Mouse (Mus musculus): Measurements from ENCODE around the gene Sorcs2. TPM values are rescaled to one million over a fixed set of nuclear protein-coding genes. Genes with fewer than 3 reads are reported as not detected.

The Sorcs2 gene
- total and polyA plus RNA-seq, 3 experiments = 0.42 to 1.6 (median 0.46) TPM

DNA sequence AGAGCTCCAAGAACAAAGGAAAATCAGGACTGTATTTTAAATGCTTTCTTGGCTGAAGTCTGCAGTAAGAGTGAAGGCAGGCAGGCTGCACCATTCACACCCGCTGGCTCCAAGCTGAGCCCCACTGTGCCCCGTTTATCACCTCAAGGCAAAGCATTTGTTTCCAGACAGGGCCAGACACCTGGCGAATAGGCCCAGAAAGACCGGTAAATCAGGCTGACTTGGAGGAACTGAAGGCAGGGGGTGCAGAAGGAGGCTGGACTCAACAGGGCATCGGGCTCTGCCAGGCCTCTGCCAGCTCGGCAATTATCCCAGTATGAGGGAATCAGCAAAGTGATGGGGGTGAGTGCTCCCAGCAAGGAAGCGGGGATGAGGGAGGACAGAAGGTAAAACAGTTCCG is 47.1 kb upstream of the Sorcs2 start:
- no peak overlapping the region for H3K4me3 ChIP-seq (replicated peaks in 1 of 3; ENCODE audit: low read depth in 2 of 3, low read length in 2 of 3, poor library complexity in 1 of 3)
- dilution Hi-C loops (cut with MboI; ENCODE audit: extremely low pct_ligation_motif_present, extremely low pct_unique_long_range_greater_than_20kb, low sequenced_read_pairs) (no loop called here), in situ Hi-C loops (cut with MboI; ENCODE audit: low pct_ligation_motif_present, low pct_unique_long_range_greater_than_20kb, low sequenced_read_pairs) (no loop called here)
- H3K9ac ChIP-seq (ENCODE audit: insufficient read depth, low read depth) = no peak overlapping the region
- no peaks in the 10 kb centered on the region for H3K36me3 ChIP-seq (replicated peaks in 1 of 2; ENCODE audit: control insufficient read depth in 1 of 2, insufficient read depth in 1 of 2, low read length in 1 of 2)
- H3K27ac ChIP-seq (ENCODE audit: insufficient read depth, low read depth) = no peak overlapping the region
- H3K4me1 ChIP-seq (ENCODE audit: control insufficient read depth in 1 of 2, insufficient read depth in 2 of 2) = peaks cover 0 to 3% of the 10 kb centered on the region in 2 experiments; a peak in 1 of 4 replicates
- peaks cover 93% of the 10 kb centered on the region for H3K27me3 ChIP-seq (replicated peaks)
- no peak for DNase-seq (ENCODE audit: extremely low read depth)
- TF ChIP-seq TBP (conservative IDR thresholded peaks at IDR 0.05; ENCODE audit: low read depth, low read length) (no peak), ELF1 (IDR thresholded peaks at IDR 0.05; ENCODE audit: low read depth, low read length) (no peak), ZKSCAN1 (IDR thresholded peaks at IDR 0.05; ENCODE audit: borderline replicate concordance, low read depth, low read length) (no peak), MAX (IDR thresholded peaks at IDR 0.05; ENCODE audit: low read length) (no peak), JUND (conservative IDR thresholded peaks at IDR 0.05; ENCODE audit: low read depth, low read length) (no peak), MYC (IDR thresholded peaks at IDR 0.05; ENCODE audit: low read depth, low read length) (no peak), EP300 (IDR thresholded peaks at IDR 0.05; ENCODE audit: low read length) (no peak), CHD1 (IDR thresholded peaks at IDR 0.05; ENCODE audit: low read depth, low read length) (no peak), POLR2AphosphoS2 (IDR thresholded peaks at IDR 0.05; ENCODE audit: low read depth, low read length) (no peak), JUN (IDR thresholded peaks at IDR 0.05; ENCODE audit: insufficient read depth, low read depth, low read length) (no peak), MEF2A (IDR thresholded peaks at IDR 0.05; ENCODE audit: borderline replicate concordance, low read depth, low read length) (no peak), CHD2 (IDR thresholded peaks at IDR 0.05; ENCODE audit: low read length) (no peak), GABPA (IDR thresholded peaks at IDR 0.05; ENCODE audit: insufficient replicate concordance, low read depth, low read length) (no peak), ETS1 (conservative IDR thresholded peaks at IDR 0.05; ENCODE audit: low read depth, low read length) (no peak), BHLHE40 (IDR thresholded peaks at IDR 0.05; ENCODE audit: low read depth, low read length) (no peak), ZC3H11A (IDR thresholded peaks at IDR 0.05; ENCODE audit: low read depth, low read length) (no peak), HCFC1 (IDR thresholded peaks at IDR 0.05; ENCODE audit: low read depth, low read length) (no peak)
- H3K4me2 ChIP-seq (ENCODE audit: insufficient read depth, low read depth, poor library complexity, severe bottlenecking) = no peak overlapping the region
- no peaks in the 10 kb centered on the region for H3K79me2 ChIP-seq (replicated peaks; ENCODE audit: control insufficient read depth, extremely low read depth, insufficient read depth, poor library complexity, severe bottlenecking)
- H3K9me3 ChIP-seq (replicated peaks; ENCODE audit: low read length) = peaks cover 3% of the 10 kb centered on the region

DNA sequence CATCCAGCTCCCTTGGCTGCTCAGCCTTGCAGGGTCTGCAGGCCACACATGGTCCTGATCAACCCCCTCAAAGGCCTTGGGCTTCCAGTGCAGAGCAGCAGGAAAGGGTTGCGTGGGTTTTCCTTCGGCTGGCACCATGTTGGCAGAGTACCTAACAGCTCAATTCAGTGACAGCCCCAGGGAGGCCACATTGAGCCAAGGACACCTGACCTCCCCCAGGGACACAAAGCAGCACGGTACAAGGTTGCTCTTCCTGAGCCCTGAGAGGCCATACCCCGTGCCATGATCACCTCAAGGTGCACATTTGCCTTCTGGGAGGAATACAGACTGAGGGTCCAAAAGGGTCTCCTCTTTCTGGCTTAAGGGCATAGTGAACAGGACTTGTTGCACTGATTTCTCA is 46.7 kb upstream of the Sorcs2 start:
- no peak for TF ChIP-seq POLR2A (IDR thresholded peaks at IDR 0.05; ENCODE audit: low read depth, low read length)
- no peak for TF ChIP-seq ELF1 (IDR thresholded peaks at IDR 0.05; ENCODE audit: low read depth, low read length)
- TF ChIP-seq ZMIZ1 (IDR thresholded peaks at IDR 0.05; ENCODE audit: low read depth, low read length) = no peak
- no peak for TF ChIP-seq SIN3A (IDR thresholded peaks at IDR 0.05; ENCODE audit: low read length)
- no peak for TF ChIP-seq ETS1 (conservative IDR thresholded peaks at IDR 0.05; ENCODE audit: low read depth, low read length)
- no peak for TF ChIP-seq IRF4 (IDR thresholded peaks at IDR 0.05; ENCODE audit: low read depth, low read length)
- TF ChIP-seq USF1 (IDR thresholded peaks at IDR 0.05; ENCODE audit: low read depth, low read length) = no peak
- TF ChIP-seq BHLHE40 (IDR thresholded peaks at IDR 0.05; ENCODE audit: low read depth, low read length) = no peak
- TF ChIP-seq MEF2A (IDR thresholded peaks at IDR 0.05; ENCODE audit: borderline replicate concordance, low read depth, low read length) = no peak
- TF ChIP-seq CHD2 (IDR thresholded peaks at IDR 0.05; ENCODE audit: low read length) = no peak
- TF ChIP-seq NELFE (IDR thresholded peaks at IDR 0.05; ENCODE audit: low read depth, low read length) = no peak
- no peak for TF ChIP-seq ZC3H11A (IDR thresholded peaks at IDR 0.05; ENCODE audit: low read depth, low read length)
- no peak for TF ChIP-seq MAFK (IDR thresholded peaks at IDR 0.05; ENCODE audit: insufficient replicate concordance, low read length)
- no peak for TF ChIP-seq RAD21 (IDR thresholded peaks at IDR 0.05; ENCODE audit: low read depth, low read length)
- no peak for TF ChIP-seq CTCF (conservative IDR thresholded peaks at IDR 0.05 in 1 of 2, IDR thresholded peaks at IDR 0.05 in 1 of 2; ENCODE audit: low read depth in 2 of 2, low read length in 2 of 2)
- no peak for TF ChIP-seq POLR2AphosphoS2 (IDR thresholded peaks at IDR 0.05; ENCODE audit: low read depth, low read length)
- TF ChIP-seq TBP (conservative IDR thresholded peaks at IDR 0.05; ENCODE audit: low read depth, low read length) = no peak
- no peak for TF ChIP-seq JUN (IDR thresholded peaks at IDR 0.05; ENCODE audit: insufficient read depth, low read depth, low read length)
- no peak for TF ChIP-seq RCOR1 (conservative IDR thresholded peaks at IDR 0.05; ENCODE audit: low read depth, low read length)
- no peak for TF ChIP-seq EP300 (IDR thresholded peaks at IDR 0.05; ENCODE audit: low read length)
- no peak overlapping the region for H3K4me3 ChIP-seq (replicated peaks in 1 of 3; ENCODE audit: low read depth in 2 of 3, low read length in 2 of 3, poor library complexity in 1 of 3)
- H3K9me3 ChIP-seq (replicated peaks; ENCODE audit: low read length) = peaks cover 3% of the 10 kb centered on the region
- peaks cover 93% of the 10 kb centered on the region for H3K27me3 ChIP-seq (replicated peaks)
- H3K36me3 ChIP-seq (replicated peaks in 1 of 2; ENCODE audit: control insufficient read depth in 1 of 2, insufficient read depth in 1 of 2, low read length in 1 of 2) = no peaks in the 10 kb centered on the region
- dilution Hi-C loops (cut with MboI; ENCODE audit: extremely low pct_ligation_motif_present, extremely low pct_unique_long_range_greater_than_20kb, low sequenced_read_pairs) (no loop called here), in situ Hi-C loops (cut with MboI; ENCODE audit: low pct_ligation_motif_present, low pct_unique_long_range_greater_than_20kb, low sequenced_read_pairs) (no loop called here)
- H3K79me2 ChIP-seq (replicated peaks; ENCODE audit: control insufficient read depth, extremely low read depth, insufficient read depth, poor library complexity, severe bottlenecking) = no peaks in the 10 kb centered on the region
- no peak overlapping the region for H3K27ac ChIP-seq (ENCODE audit: insufficient read depth, low read depth)
- H3K4me2 ChIP-seq (ENCODE audit: insufficient read depth, low read depth, poor library complexity, severe bottlenecking) = no peak overlapping the region
- no peaks in the 10 kb centered on the region for H3K4me1 ChIP-seq (ENCODE audit: control insufficient read depth in 1 of 2, insufficient read depth in 2 of 2)
- no peak overlapping the region for H3K9ac ChIP-seq (ENCODE audit: insufficient read depth, low read depth)
- no peak for DNase-seq (ENCODE audit: extremely low read depth)

All from CH12.LX (cell line).